Mouse (Mus musculus): Measurements from ENCODE around the gene AL732309.1. TPM values are rescaled to one million over a fixed set of nuclear protein-coding genes. Genes with fewer than 3 reads are reported as not detected.

AL732309.1 gene
- total RNA-seq, 4 experiments from 2014 or later = 3.3 to 5.5 (median 4.4) TPM

GRCm38 (mm10) chr2:25240310-25240709 is 6.4 kb downstream of the AL732309.1 start:
- DNase-seq (ENCODE audit: low spot score in 2 of 2) = no peak

- DNase-seq (ENCODE audit: low spot score in 2 of 2) = no peak
Measured at GRCm38 (mm10) chr2:25239766-25240165, 6.9 kb downstream of the AL732309.1 start.

- no peak for DNase-seq (ENCODE audit: low spot score in 2 of 2)
Measured at GRCm38 (mm10) chr2:25238106-25238505, 8.6 kb downstream of the AL732309.1 start.

GRCm38 (mm10) chr2:25237522-25237921 is 9.1 kb downstream of the AL732309.1 start:
- DNase-seq (ENCODE audit: low spot score in 2 of 2) = no peak

GRCm38 (mm10) chr2:25236614-25237013 is 10.0 kb downstream of the AL732309.1 start, which contains the start of gene Rnf224:
TSS of gene Rnf224 (minus strand) at chr2:25236787.
- no peak for DNase-seq (ENCODE audit: low spot score in 2 of 2)

GRCm38 (mm10) chr2:25234551-25235220 is 12.0 kb downstream of the AL732309.1 start:
- DNase-seq (ENCODE audit: low spot score in 2 of 2) = no peak

- no peak for DNase-seq (ENCODE audit: low spot score in 2 of 2)
Measured at GRCm38 (mm10) chr2:25234050-25234449, 12.6 kb downstream of the AL732309.1 start, which contains the start of gene Slc34a3. TSS of gene Slc34a3 (minus strand) at chr2:25234364.

GRCm38 (mm10) chr2:25233421-25233820 is 13.2 kb downstream of the AL732309.1 start:
- no peak for DNase-seq (ENCODE audit: low spot score in 2 of 2)

GRCm38 (mm10) chr2:25231038-25231437 is 15.6 kb downstream of the AL732309.1 start:
- DNase-seq (ENCODE audit: low spot score in 2 of 2) = no peak

- no peak for DNase-seq (ENCODE audit: low spot score in 2 of 2)
Measured at GRCm38 (mm10) chr2:25230581-25230980, 16.1 kb downstream of the AL732309.1 start.

GRCm38 (mm10) chr2:25229582-25229981 is 17.1 kb downstream of the AL732309.1 start:
- no peak for DNase-seq (ENCODE audit: low spot score in 2 of 2)

GRCm38 (mm10) chr2:25228995-25229530 is 17.6 kb downstream of the AL732309.1 start:
- DNase-seq (ENCODE audit: low spot score in 2 of 2) = no peak

- peak; percentile 85 to 88 for DNase-seq (ENCODE audit: low spot score in 2 of 2)
Measured at GRCm38 (mm10) chr2:25228431-25228889, 18.2 kb downstream of the AL732309.1 start.

GRCm38 (mm10) chr2:25227406-25227805 is 19.3 kb downstream of the AL732309.1 start:
- no peak for DNase-seq (ENCODE audit: low spot score in 2 of 2)

GRCm38 (mm10) chr2:25226864-25227263 is 19.8 kb downstream of the AL732309.1 start:
- DNase-seq (ENCODE audit: low spot score in 2 of 2) = peak; percentile 66 to 74

GRCm38 (mm10) chr2:25225811-25226379 is 20.8 kb downstream of the AL732309.1 start:
- no peak for DNase-seq (ENCODE audit: low spot score in 2 of 2)

GRCm38 (mm10) chr2:25224766-25225752 is 21.6 kb downstream of the AL732309.1 start:
- peak; percentile 99 to 100 for DNase-seq (ENCODE audit: low spot score in 2 of 2)

GRCm38 (mm10) chr2:25224492-25224765 is 22.2 kb downstream of the AL732309.1 start, which contains the start of gene Tubb4b:
TSS of gene Tubb4b (minus strand) at chr2:25224702.
- no peak for DNase-seq (ENCODE audit: low spot score in 2 of 2)

GRCm38 (mm10) chr2:25223681-25224491 is 22.8 kb downstream of the AL732309.1 start:
- peak; percentile 67 for DNase-seq (ENCODE audit: low spot score in 2 of 2)

GRCm38 (mm10) chr2:25221331-25221772 is 25.3 kb downstream of the AL732309.1 start:
- no peak for DNase-seq (ENCODE audit: low spot score in 2 of 2)

Measured in layer of hippocampus, adult 8-10 months (tissue).